Mouse (Mus musculus): ENCODE measurements around the gene Ezr.

The Ezr gene

DNA sequence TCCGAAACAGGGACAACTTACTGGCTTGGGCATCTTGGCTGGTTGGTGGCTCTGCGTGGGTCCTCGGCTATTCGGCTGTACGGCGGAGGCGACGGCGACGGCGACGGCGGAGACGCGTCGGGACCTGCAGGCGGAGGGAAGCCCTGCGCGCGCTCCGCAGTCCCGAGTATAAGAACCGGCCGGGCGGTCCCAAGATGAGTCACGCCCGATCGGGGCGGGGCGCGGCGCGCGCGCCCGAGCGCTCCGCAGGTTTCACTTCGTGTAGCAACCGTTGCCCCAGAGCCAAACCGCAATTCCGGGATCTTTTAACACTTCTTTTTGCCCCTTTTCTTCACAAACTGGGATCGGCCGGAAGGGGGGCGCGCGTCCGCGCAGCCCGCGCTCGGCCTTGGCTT lies at the start of gene Ezr:
Gene Ezr (minus strand): TSS at position 174 of the 395 bp plus-strand sequence.
- DNase-seq (ENCODE audit: low read depth, low spot score), result peak; percentile 81

GRCm38 (mm10) chr17:6830004-6830592 lies 47.5 kb upstream of the Ezr start:
- no peak for DNase-seq (ENCODE audit: low read depth, low spot score)

GRCm38 (mm10) chr17:6828531-6829150 lies 46.1 kb upstream of the Ezr start:
- DNase-seq (ENCODE audit: low read depth, low spot score), result no peak

DNA sequence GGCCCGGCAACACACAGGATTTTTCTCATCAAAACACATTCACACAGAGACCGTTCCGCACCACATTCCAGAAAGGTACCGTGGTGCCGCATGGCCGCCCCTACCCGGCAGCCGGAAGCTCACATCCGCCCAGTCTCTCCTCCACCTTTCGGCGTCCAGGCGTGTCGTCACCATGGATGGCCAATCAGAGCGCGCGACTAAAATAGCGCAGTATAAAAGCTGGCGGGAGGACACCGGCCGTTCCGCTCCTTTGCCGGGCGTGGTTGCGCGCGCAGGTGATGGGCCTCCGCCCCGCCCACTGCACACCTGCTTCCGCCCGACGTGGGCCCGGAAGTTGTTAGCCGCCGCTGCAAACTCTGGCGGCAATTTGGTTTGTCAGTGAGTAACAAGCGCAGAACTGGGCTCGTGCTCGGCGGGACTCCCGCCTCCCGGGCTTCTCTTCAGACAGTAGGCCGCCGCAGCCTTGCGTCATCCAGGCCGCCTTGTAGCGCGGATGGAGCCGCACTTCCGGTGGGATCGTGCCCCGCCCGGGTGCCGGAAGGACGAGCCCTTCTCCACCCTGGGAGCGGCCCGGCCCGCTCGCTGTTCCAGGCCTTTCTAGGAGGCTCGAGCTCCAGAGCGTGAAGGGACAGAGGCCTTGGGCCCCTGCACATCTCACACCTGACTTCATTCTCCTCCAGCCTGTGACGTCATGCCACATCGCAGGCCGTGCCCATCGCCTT lies 45.3 kb upstream of the Ezr start:
- DNase-seq (ENCODE audit: low read depth, low spot score), result peak; percentile 98

- peak; percentile 57 for DNase-seq (ENCODE audit: low read depth, low spot score)
Observed at GRCm38 (mm10) chr17:6827159-6827733, 44.7 kb upstream of the Ezr start.

DNA sequence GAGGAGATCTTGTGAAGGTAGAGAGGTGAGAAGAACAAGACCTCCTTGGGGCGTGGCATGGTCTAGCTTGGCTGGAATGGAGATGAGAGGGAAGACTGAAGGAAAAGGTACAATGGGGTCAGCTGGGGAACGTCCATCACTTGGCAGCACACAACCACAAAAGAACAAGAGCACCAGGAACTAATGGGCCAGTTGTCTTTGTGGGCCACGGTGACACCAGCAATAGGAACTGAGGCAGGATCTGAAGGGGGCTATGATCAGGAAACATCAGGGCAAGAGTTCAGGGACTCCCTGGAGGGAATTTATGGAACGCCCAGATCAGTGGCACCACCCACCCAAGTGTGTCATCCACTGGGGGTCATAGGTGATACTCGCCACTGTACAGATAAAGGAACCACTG lies 34.2 kb upstream of the Ezr start:
- no peak for DNase-seq (ENCODE audit: low read depth, low spot score)

DNA sequence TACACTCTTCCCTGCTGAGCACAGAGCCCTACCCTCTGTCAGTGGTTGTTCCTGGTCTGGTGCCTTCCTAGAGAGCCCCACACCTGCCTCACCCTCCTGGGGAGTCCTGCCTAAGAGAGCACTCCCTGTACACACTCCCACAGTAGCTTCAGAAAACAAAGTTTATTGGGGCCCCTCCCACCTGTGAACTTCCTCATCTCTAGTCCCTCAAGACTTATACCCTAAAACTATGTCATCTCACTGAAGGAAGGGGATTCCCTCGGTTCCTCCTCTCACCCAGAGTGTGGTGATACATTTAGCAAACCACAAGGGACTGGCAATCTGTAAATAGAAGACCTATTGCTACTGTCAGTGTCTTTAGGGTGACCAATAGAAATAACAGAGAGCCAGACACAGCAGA lies 33.6 kb upstream of the Ezr start:
- no peak for DNase-seq (ENCODE audit: low read depth, low spot score)

GRCm38 (mm10) chr17:6814656-6815055 lies 32.1 kb upstream of the Ezr start:
- no peak for DNase-seq (ENCODE audit: low read depth, low spot score)

DNA sequence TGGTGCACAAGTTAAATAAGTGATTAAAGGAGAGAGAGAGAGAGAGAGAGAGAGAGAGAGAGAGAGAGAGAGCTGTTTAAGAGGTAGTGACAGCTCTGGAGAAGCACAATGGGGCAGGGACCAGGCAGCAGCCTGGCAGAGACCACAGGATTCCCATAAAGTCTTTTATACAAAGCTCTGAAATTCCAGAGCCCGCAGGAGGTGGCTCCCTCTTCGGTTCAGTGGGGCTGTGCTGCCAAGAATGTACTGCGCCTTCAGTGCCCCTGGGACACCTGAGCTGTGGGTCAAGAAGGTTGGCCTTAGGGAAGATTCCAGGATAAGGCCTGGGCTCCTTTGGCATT lies 30.2 kb upstream of the Ezr start:
- DNase-seq (ENCODE audit: low read depth, low spot score), result no peak

DNA sequence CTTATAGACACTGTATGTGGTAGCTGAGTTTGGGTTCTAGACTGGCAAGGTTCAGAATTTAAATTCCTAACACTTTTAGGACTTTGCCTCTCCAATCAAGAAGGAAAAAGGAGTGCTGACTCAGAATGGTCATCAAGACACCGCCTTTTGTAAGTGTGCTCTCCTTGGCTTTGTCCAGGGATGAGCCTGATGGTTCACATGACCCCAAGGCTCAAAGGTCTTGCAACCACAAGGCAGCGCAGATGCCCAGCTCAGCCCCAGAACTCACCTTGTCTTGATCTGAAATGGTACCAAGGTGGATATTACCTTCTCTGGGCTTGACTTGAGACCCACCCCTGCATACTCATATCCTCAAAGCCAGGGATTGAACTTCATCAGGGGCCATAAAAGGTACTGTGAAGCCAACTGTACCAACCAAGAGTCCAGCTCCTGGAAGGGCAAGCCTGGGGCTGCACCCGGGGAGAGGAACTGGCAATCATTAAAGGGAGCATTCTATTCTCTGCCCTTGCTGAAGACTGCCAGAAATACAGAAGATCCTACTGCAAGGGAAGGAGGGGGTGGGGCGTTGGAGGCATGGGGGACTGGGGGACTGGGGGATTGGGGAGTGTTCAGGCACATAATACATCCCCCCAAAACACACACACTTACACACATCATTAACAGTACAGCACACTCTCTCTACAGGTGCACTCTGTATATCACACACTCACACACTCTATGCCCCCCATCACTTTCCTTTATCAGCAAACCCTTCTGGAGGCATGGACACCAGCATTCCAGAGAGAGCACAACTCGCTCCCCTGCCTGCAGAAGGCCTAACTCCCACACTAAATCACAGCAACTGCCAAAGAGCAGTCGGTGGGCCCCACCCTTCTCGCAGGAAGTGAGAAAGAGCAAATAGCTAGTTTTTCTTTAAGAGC lies 29.6 kb upstream of the Ezr start:
- DNase-seq (ENCODE audit: low read depth, low spot score), result no peak

DNA sequence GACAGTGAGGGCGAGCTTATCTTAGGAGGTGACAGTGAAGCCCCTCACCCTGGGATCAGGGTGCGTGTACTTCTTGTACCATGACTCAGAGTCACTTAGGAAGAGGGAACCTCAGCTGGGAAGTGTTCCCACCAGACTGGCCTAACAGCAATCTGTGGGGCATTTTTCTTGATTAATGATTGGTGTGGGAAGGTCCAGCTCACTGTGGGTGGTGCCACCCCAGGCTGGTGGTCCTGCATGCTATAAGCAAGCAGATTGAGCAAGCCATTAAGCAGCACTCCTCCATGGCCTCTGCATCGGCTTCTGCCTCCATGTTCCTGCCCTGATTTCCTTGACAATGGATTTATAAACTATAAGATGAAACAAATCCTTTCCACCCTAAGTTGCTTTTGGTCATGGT lies 26.7 kb upstream of the Ezr start:
- DNase-seq (ENCODE audit: low read depth, low spot score), result no peak

- DNase-seq (ENCODE audit: low read depth, low spot score), result no peak
Observed at GRCm38 (mm10) chr17:6808521-6809165, 26.1 kb upstream of the Ezr start.

DNA sequence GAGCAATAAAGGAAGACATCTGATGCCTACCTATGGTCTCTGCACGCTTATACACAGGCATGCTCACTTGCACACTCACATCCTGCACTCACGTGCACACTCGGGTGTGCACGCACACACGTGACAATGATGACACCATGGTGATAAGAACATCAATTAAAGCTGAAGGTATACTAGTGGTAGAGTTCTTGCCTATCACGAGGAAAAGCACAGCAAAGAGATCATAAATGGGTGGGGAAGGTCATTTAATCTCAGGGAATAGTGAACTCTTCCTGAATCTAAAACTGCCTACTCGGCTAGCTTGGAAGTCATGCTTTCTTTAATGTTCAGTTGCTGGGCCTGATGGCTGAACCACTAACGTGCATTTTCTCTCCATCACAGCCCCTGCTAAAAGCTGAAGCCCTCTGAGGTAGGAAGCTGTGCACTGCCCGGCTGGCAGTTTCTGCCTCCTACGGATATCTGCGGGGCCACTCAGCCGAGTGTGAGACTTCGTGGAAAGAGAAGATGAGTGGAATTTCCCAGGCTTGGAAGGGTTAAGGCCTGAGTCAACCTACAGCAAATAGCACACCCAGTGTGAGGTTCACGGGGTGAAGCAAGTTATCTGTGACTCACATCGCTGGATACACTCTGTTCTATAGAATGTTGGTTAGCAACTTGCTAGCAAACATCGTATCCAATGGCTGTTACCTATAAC lies 25.4 kb upstream of the Ezr start:
- DNase-seq (ENCODE audit: low read depth, low spot score), result no peak

DNA sequence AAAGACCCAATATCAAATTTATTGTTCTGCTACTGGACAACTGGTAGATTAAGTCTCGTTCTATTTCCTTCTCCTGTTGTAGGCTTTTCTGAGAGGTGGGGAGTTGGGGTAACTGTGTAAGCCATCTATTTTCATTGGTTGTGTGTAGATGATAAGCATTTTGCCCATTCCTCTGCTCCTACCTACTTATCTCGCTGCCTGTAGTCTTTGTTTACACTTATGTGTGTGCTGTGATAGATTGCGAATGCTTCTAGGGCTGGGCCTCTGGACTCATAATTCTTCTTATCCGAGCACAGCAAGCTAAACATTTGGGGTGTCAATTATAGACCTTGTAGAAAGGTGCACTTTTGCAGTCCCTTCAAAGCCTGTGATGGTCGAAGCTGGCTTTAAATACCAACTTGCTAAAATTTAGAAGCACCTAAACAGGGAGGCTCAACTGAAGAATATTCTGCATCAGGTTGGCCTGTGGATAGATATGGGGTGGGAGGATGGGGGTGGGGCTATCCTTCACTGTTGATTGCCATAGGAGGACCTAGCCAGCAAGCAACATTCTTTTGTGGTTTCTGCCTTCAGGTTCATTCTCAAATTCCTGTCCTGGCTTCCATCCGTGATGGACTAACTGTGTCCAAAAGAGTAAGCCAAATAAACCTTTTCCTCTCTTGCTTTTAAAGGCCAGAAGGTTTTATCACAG lies 22.4 kb upstream of the Ezr start:
- DNase-seq (ENCODE audit: low read depth, low spot score), result no peak

GRCm38 (mm10) chr17:6804111-6804510 lies 21.5 kb upstream of the Ezr start:
- DNase-seq (ENCODE audit: low read depth, low spot score), result no peak

GRCm38 (mm10) chr17:6803614-6804013 lies 21.0 kb upstream of the Ezr start:
- no peak for DNase-seq (ENCODE audit: low read depth, low spot score)

- DNase-seq (ENCODE audit: low read depth, low spot score), result no peak
Observed at GRCm38 (mm10) chr17:6798392-6799061, 15.9 kb upstream of the Ezr start.

- DNase-seq (ENCODE audit: low read depth, low spot score), result no peak
Observed at GRCm38 (mm10) chr17:6797471-6797870, 14.9 kb upstream of the Ezr start.

- DNase-seq (ENCODE audit: low read depth, low spot score), result no peak
Observed at GRCm38 (mm10) chr17:6794160-6794751, 11.7 kb upstream of the Ezr start.
